Mouse (Mus musculus): ENCODE data around the gene Ifih1. TPM values are rescaled to one million over a fixed set of nuclear protein-coding genes. Genes with fewer than 3 reads are reported as not detected.

The Ifih1 gene
- polyA plus RNA-seq, 1 experiment from 2014 or later: 1.8 TPM

GRCm38 (mm10) chr2:62646671-62647289 lies 725 bp upstream of the Ifih1 start:
- Histone ChIP-seq H3K9ac (ENCODE audit: low read length) (no peak overlapping the region), H3K4me3 (ENCODE audit: low read depth, low read length) (peak overlapping the region; percentile 48), H3K9me3 (ENCODE audit: control insufficient read depth, low read length) (no peaks in the 10 kb centered on the region), H3K36me3 (ENCODE audit: control insufficient read depth, insufficient read depth, low read length) (no peaks in the 10 kb centered on the region), H3K4me1 (ENCODE audit: control insufficient read depth, insufficient read depth, low read length) (0 out of 2 replicates have a peak, but pooled peaks cover 4% of the 10 kb centered on the region), H3K27me3 (ENCODE audit: control insufficient read depth, insufficient read depth, low read length) (no peaks in the 10 kb centered on the region), H3K27ac (ENCODE audit: low read depth, low read length) (no peak overlapping the region), H3K4me2 (ENCODE audit: low read depth) (peak overlapping the region; percentile 68)
- no peak for ATAC-seq (ENCODE audit: insufficient read depth, low FRiP score, low TSS enrichment)
- no peak for DNase-seq (ENCODE audit: low spot score)
- 5% methylated on average over 6 of the region's 6 CpGs for WGBS

DNA sequence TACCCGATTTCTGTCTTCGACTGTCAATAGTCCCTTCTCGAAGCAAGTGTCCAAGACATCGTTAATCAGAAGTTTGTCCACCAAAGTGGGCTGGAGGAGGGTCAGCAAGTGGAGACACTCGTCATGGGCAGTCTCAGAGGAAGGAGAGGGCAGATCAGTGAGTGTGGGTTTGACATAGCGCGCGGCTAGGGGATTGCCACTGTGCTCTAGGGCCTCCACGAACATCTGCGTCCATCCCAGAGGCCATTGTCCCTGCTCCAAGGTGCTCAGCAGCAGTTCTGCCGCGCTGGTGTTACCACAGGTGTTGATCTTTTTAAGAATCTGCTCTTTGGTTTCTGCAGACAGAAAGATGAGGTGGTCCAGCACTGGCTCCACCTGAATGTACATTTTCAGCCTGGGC lies 580 bp downstream of the Ifih1 start:
- peak overlapping the region; percentile 48 for H3K4me3 ChIP-seq (ENCODE audit: low read depth, low read length)
- WGBS: 29% methylated on average over 12 of the region's 12 CpGs
- H3K4me1 ChIP-seq (ENCODE audit: control insufficient read depth, insufficient read depth, low read length): 0 out of 2 replicates have a peak, but pooled peaks cover 4% of the 10 kb centered on the region
- ATAC-seq (ENCODE audit: insufficient read depth, low FRiP score, low TSS enrichment) (peak; percentile 14; the same call in 1 of the 2 replicates), DNase-seq (ENCODE audit: low spot score) (peak; percentile 29)
- H3K36me3 ChIP-seq (ENCODE audit: control insufficient read depth, insufficient read depth, low read length): no peaks in the 10 kb centered on the region
- no peak overlapping the region for H3K27ac ChIP-seq (ENCODE audit: low read depth, low read length)
- peak overlapping the region; percentile 57 for H3K9ac ChIP-seq (ENCODE audit: low read length)
- H3K4me2 ChIP-seq (ENCODE audit: low read depth): peak overlapping the region; percentile 68
- H3K27me3 ChIP-seq (ENCODE audit: control insufficient read depth, insufficient read depth, low read length): no peaks in the 10 kb centered on the region
- no peaks in the 10 kb centered on the region for H3K9me3 ChIP-seq (ENCODE audit: control insufficient read depth, low read length)

DNA sequence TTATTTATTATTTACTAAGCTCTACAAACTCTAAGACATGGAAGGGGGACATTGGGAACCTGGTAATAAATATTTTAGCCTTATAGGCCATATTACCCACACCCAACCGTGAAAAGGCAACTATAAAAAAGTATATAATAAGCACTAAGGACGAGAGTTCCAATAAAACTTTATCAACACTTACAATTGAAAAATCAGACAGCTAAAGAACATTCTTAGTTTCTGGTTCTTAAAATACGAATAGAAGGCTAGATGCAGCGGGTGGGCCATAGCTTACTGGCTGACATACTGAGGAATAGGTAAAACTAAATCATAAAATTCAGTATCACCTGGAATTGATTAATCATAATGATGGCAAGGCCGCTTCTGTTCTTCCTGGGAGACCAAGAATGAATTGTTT lies 1.2 kb downstream of the Ifih1 start:
- 91% methylated on average over 5 of the region's 5 CpGs for WGBS
- H3K9me3 ChIP-seq (ENCODE audit: control insufficient read depth, low read length): no peaks in the 10 kb centered on the region
- H3K27me3 ChIP-seq (ENCODE audit: control insufficient read depth, insufficient read depth, low read length): no peaks in the 10 kb centered on the region
- no peak overlapping the region for H3K27ac ChIP-seq (ENCODE audit: low read depth, low read length)
- H3K9ac ChIP-seq (ENCODE audit: low read length): no peak overlapping the region
- no peaks in the 10 kb centered on the region for H3K36me3 ChIP-seq (ENCODE audit: control insufficient read depth, insufficient read depth, low read length)
- H3K4me1 ChIP-seq (ENCODE audit: control insufficient read depth, insufficient read depth, low read length): 0 out of 2 replicates have a peak, but pooled peaks cover 4% of the 10 kb centered on the region
- ATAC-seq (ENCODE audit: insufficient read depth, low FRiP score, low TSS enrichment) (no peak), DNase-seq (ENCODE audit: low spot score) (no peak)
- H3K4me3 ChIP-seq (ENCODE audit: low read depth, low read length): no peak overlapping the region
- no peak overlapping the region for H3K4me2 ChIP-seq (ENCODE audit: low read depth)

- ATAC-seq (ENCODE audit: insufficient read depth, low FRiP score, low TSS enrichment): no peak
- H3K36me3 ChIP-seq (ENCODE audit: control insufficient read depth, insufficient read depth, low read length): no peaks in the 10 kb centered on the region
- DNase-seq (ENCODE audit: low spot score): peak; percentile 47
Observed at GRCm38 (mm10) chr2:62643405-62644305, 2.4 kb downstream of the Ifih1 start.

DNA sequence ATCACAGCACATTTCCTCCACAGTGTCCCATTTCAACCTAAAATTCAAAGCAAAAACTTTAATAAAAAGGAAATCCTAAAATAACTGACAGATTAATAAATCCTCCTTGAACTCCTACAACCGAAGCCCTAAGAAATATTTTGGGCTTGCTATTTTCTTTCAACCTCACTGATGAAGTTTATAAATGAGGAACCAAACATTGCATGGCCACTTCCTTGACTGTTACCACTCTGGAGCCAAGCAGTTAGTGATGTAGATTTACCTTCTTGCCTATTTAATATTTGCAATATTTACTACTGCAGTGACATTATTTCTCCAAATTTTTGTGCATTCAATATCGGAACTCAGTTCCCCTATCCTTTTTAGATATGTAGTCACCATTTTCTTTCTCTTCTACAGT lies 6.2 kb downstream of the Ifih1 start:
- ATAC-seq (ENCODE audit: insufficient read depth, low FRiP score, low TSS enrichment) (no peak), DNase-seq (ENCODE audit: low spot score) (no peak)
- Histone ChIP-seq H3K4me1 (ENCODE audit: control insufficient read depth, insufficient read depth, low read length) (no peaks in the 10 kb centered on the region), H3K4me3 (ENCODE audit: low read depth, low read length) (no peak overlapping the region), H3K27ac (ENCODE audit: low read depth, low read length) (no peak overlapping the region), H3K27me3 (ENCODE audit: control insufficient read depth, insufficient read depth, low read length) (no peaks in the 10 kb centered on the region), H3K9ac (ENCODE audit: low read length) (no peak overlapping the region), H3K4me2 (ENCODE audit: low read depth) (no peak overlapping the region), H3K9me3 (ENCODE audit: control insufficient read depth, low read length) (no peaks in the 10 kb centered on the region), H3K36me3 (ENCODE audit: control insufficient read depth, insufficient read depth, low read length) (no peaks in the 10 kb centered on the region)
- WGBS: 89% methylated on average over 2 of the region's 2 CpGs

More at GRCm38 (mm10) chr2:62643405-62644305, 2.4 kb downstream of the Ifih1 start:
- Histone ChIP-seq H3K9ac (ENCODE audit: low read length) (no peak overlapping the region), H3K27me3 (ENCODE audit: control insufficient read depth, insufficient read depth, low read length) (no peaks in the 10 kb centered on the region), H3K4me1 (ENCODE audit: control insufficient read depth, insufficient read depth, low read length) (0 out of 2 replicates have a peak, but pooled peaks cover 4% of the 10 kb centered on the region), H3K27ac (ENCODE audit: low read depth, low read length) (no peak overlapping the region), H3K4me3 (ENCODE audit: low read depth, low read length) (no peak overlapping the region), H3K9me3 (ENCODE audit: control insufficient read depth, low read length) (no peaks in the 10 kb centered on the region), H3K4me2 (ENCODE audit: low read depth) (no peak overlapping the region)
- 45% methylated on average over 21 of the region's 21 CpGs for WGBS

- H3K9me3 ChIP-seq (ENCODE audit: control insufficient read depth, low read length): no peaks in the 10 kb centered on the region
- no peaks in the 10 kb centered on the region for H3K4me1 ChIP-seq (ENCODE audit: control insufficient read depth, insufficient read depth, low read length)
- H3K27me3 ChIP-seq (ENCODE audit: control insufficient read depth, insufficient read depth, low read length): no peaks in the 10 kb centered on the region
- DNase-seq (ENCODE audit: low spot score) (peak; percentile 47), ATAC-seq (ENCODE audit: insufficient read depth, low FRiP score, low TSS enrichment) (peak; percentile 30; the same call in 1 of the 2 replicates)
- 29% methylated on average over 6 of the region's 6 CpGs for WGBS
- no peaks in the 10 kb centered on the region for H3K36me3 ChIP-seq (ENCODE audit: control insufficient read depth, insufficient read depth, low read length)
- no peak overlapping the region for H3K4me3 ChIP-seq (ENCODE audit: low read depth, low read length)
- no peak overlapping the region for H3K4me2 ChIP-seq (ENCODE audit: low read depth)
- H3K27ac ChIP-seq (ENCODE audit: low read depth, low read length): no peak overlapping the region
- no peak overlapping the region for H3K9ac ChIP-seq (ENCODE audit: low read length)
Observed at GRCm38 (mm10) chr2:62630446-62630845, 15.6 kb downstream of the Ifih1 start.

DNA sequence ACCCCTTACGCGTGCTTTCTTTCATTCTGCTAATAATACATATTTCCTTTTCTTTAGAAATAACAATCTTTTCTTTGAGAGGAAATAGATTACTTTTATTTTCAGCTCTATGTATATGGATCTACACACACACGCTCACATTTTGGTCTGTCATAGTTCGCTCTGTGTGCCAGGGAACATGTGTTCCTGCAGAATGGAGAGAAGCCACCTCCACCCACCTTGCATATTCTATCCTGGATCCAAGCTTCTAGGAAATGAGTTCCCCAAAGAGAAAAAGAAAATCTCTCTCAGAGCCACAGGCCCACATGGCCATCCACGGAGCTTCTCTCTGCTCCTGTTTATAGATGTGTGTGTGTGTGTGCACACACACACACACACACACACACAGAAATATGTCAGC lies 17.7 kb downstream of the Ifih1 start:
- H3K4me1 ChIP-seq (ENCODE audit: control insufficient read depth, insufficient read depth, low read length): no peaks in the 10 kb centered on the region
- H3K4me3 ChIP-seq (ENCODE audit: low read depth, low read length): no peak overlapping the region
- 93% methylated on average over 5 of the region's 5 CpGs for WGBS
- no peak overlapping the region for H3K4me2 ChIP-seq (ENCODE audit: low read depth)
- no peak overlapping the region for H3K9ac ChIP-seq (ENCODE audit: low read length)
- no peak overlapping the region for H3K27ac ChIP-seq (ENCODE audit: low read depth, low read length)
- no peaks in the 10 kb centered on the region for H3K9me3 ChIP-seq (ENCODE audit: control insufficient read depth, low read length)
- DNase-seq (ENCODE audit: low spot score): no peak
- ATAC-seq (ENCODE audit: insufficient read depth, low FRiP score, low TSS enrichment): no peak
- no peaks in the 10 kb centered on the region for H3K36me3 ChIP-seq (ENCODE audit: control insufficient read depth, insufficient read depth, low read length)
- H3K27me3 ChIP-seq (ENCODE audit: control insufficient read depth, insufficient read depth, low read length): no peaks in the 10 kb centered on the region

DNA sequence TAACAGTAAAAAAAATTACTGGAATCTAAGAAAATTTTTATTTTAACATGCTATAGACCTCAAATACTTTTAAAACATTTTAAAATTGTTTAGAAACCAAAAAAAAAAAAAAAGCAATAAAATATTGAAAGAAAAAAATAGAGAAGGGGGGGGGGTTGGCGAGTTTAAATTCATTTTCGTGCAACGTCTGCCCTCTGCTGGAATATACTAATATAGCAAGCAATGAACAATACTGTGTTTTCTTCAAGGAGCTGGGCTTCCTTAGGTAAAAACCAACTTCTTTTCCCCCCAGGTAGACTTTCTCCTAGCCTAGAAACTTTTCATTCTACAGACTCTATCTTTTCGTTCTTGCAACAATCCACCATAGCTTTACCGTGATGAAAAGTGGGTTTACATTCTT lies 18.3 kb downstream of the Ifih1 start:
- Histone ChIP-seq H3K27me3 (ENCODE audit: control insufficient read depth, insufficient read depth, low read length) (no peaks in the 10 kb centered on the region), H3K9ac (ENCODE audit: low read length) (no peak overlapping the region), H3K4me1 (ENCODE audit: control insufficient read depth, insufficient read depth, low read length) (no peaks in the 10 kb centered on the region), H3K36me3 (ENCODE audit: control insufficient read depth, insufficient read depth, low read length) (no peaks in the 10 kb centered on the region), H3K4me2 (ENCODE audit: low read depth) (no peak overlapping the region), H3K4me3 (ENCODE audit: low read depth, low read length) (no peak overlapping the region), H3K27ac (ENCODE audit: low read depth, low read length) (no peak overlapping the region), H3K9me3 (ENCODE audit: control insufficient read depth, low read length) (no peaks in the 10 kb centered on the region)
- ATAC-seq (ENCODE audit: insufficient read depth, low FRiP score, low TSS enrichment) (no peak), DNase-seq (ENCODE audit: low spot score) (no peak)
- 9% methylated on average over 5 of the region's 5 CpGs for WGBS
